Mouse (Mus musculus): ENCODE results near the gene Tmsb15b1. TPM values are rescaled to one million over a fixed set of nuclear protein-coding genes. Genes with fewer than 3 reads are reported as not detected.

The Tmsb15b1 gene
- 19.4 TPM for polyA plus RNA-seq (2015; fragmentation: Illumina TruSeq; extraction: RNeasy Lipid Tissue Mini Kit (QIAGEN cat#74804); ENCODE audit: insufficient read depth, low replicate concordance)

DNA sequence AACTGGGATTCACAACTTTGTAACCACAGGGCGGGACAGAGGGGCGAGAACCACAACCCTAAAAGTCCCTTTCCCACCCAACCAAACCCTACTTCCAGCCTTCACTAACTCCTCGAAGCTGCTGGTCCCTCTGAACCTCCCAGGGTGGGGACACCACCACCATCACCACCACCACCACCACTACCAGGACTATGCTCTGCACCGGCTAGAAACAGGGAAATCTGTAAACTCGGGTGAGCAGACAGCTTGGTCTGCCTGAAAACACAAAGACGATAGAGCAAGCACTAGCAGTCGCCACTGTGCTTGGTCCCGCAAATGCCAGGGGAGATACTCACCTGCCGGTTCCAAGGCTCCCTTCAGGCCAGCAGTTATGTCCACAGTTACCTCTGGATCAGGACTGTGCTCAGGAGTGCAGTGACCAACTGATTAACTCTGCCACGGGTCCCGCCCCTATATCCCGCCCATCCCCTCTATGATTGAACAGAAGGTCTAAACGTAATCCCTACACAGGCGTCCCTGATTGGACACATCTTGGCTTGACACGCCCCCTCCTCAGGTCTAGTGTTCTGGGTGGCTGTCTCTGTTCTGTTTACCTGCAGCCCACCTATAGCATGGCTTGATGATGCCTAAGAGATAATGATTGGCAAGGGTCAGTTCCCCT is at the start of gene Tmsb15b1, which contains the start of gene Tmsb15l:
Gene Tmsb15b1, minus strand, starts transcription at position 451 of the 661 bp plus-strand sequence.
Gene Tmsb15l, minus strand, starts transcription at position 446 of the 661 bp plus-strand sequence.

DNA sequence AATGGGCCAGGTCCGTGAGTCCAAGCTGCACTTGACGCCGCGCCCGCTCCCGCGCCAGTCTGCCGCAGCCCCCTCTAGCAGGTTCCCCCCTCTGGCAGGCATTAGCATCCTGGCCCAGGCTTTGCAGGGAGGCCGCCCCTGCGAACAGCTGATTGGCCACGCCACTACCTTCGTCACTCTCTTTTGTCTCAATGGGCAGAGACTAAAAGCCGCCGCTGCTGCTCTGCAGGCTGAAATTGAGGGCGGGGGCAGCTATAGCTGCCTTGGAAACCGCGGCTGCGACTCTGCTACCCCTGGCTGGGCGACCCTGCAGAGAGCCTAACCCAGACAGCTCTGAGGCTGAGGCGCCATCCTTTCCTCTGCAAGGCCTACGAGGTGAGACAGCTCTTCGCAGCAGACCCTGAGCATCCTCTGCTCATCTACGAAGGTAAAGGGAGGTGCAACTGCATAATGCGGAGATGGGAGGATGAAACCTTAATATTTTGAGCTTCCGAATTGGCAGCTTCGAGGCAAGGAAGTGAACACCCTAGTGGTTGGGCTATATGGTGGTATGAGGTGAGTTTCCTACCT is 16.4 kb upstream of the Tmsb15b1 start, which contains the start of gene Zcchc18:
Gene Zcchc18, plus strand, starts transcription at position 178 of the 570 bp plus-strand sequence.

GRCm38 (mm10) chrX:136975397-136975796 is 1.3 kb downstream of the Tmsb15b1 start, which contains the start of gene Tmsb15b2:
Gene Tmsb15b2, minus strand, starts transcription at chrX:136975497.

GRCm38 (mm10) chrX:136927031-136927430 is 49.6 kb downstream of the Tmsb15b1 start, which contains the start of gene H2bfm:
Gene H2bfm, plus strand, starts transcription at chrX:136927325.

Other genes starting within 250 kb of the Tmsb15b1 start
- 154 TPM for gene Morf4l2, start 233.2 kb downstream of the Tmsb15b1 start, polyA plus RNA-seq (2015; fragmentation: Illumina TruSeq; extraction: RNeasy Lipid Tissue Mini Kit (QIAGEN cat#74804); ENCODE audit: insufficient read depth, low replicate concordance)
- not detected for gene Glra4, start 196.7 kb downstream of the Tmsb15b1 start, polyA plus RNA-seq (2015; fragmentation: Illumina TruSeq; extraction: RNeasy Lipid Tissue Mini Kit (QIAGEN cat#74804); ENCODE audit: insufficient read depth, low replicate concordance)
- 6.1 TPM for gene Plp1, start 154.2 kb downstream of the Tmsb15b1 start, polyA plus RNA-seq (2015; fragmentation: Illumina TruSeq; extraction: RNeasy Lipid Tissue Mini Kit (QIAGEN cat#74804); ENCODE audit: insufficient read depth, low replicate concordance)
- gene Rab9b, start 108.1 kb downstream of the Tmsb15b1 start, polyA plus RNA-seq (2015; fragmentation: Illumina TruSeq; extraction: RNeasy Lipid Tissue Mini Kit (QIAGEN cat#74804); ENCODE audit: insufficient read depth, low replicate concordance) = not detected
- not detected for gene H2bfm, start 49.5 kb downstream of the Tmsb15b1 start, polyA plus RNA-seq (2015; fragmentation: Illumina TruSeq; extraction: RNeasy Lipid Tissue Mini Kit (QIAGEN cat#74804); ENCODE audit: insufficient read depth, low replicate concordance)
- 15.1 TPM for gene Tmsb15b2, start 1.4 kb downstream of the Tmsb15b1 start, polyA plus RNA-seq (2015; fragmentation: Illumina TruSeq; extraction: RNeasy Lipid Tissue Mini Kit (QIAGEN cat#74804); ENCODE audit: insufficient read depth, low replicate concordance)
- gene Tmsb15l, start within 50 bp of the Tmsb15b1 start, polyA plus RNA-seq (2015; fragmentation: Illumina TruSeq; extraction: RNeasy Lipid Tissue Mini Kit (QIAGEN cat#74804); ENCODE audit: insufficient read depth, low replicate concordance) = 16.2 TPM
- gene Zcchc18, start 16.3 kb upstream of the Tmsb15b1 start, polyA plus RNA-seq (2015; fragmentation: Illumina TruSeq; extraction: RNeasy Lipid Tissue Mini Kit (QIAGEN cat#74804); ENCODE audit: insufficient read depth, low replicate concordance) = 16.6 TPM
- 49.3 TPM for gene Slc25a53, start 61.4 kb upstream of the Tmsb15b1 start, polyA plus RNA-seq (2015; fragmentation: Illumina TruSeq; extraction: RNeasy Lipid Tissue Mini Kit (QIAGEN cat#74804); ENCODE audit: insufficient read depth, low replicate concordance)
- 8.4 TPM for gene Fam199x, start 72.7 kb upstream of the Tmsb15b1 start, polyA plus RNA-seq (2015; fragmentation: Illumina TruSeq; extraction: RNeasy Lipid Tissue Mini Kit (QIAGEN cat#74804); ENCODE audit: insufficient read depth, low replicate concordance)
- not detected for gene Esx1, start 145.2 kb upstream of the Tmsb15b1 start, polyA plus RNA-seq (2015; fragmentation: Illumina TruSeq; extraction: RNeasy Lipid Tissue Mini Kit (QIAGEN cat#74804); ENCODE audit: insufficient read depth, low replicate concordance)

Measured in spleen, adult 10 weeks (tissue).